Mouse (Mus musculus): ENCODE measurements around the gene Anxa9. TPM values are rescaled to one million over a fixed set of nuclear protein-coding genes. Genes with fewer than 3 reads are reported as not detected.

Anxa9 gene
- polyA plus RNA-seq, 1 experiment = 0.97 TPM

DNA sequence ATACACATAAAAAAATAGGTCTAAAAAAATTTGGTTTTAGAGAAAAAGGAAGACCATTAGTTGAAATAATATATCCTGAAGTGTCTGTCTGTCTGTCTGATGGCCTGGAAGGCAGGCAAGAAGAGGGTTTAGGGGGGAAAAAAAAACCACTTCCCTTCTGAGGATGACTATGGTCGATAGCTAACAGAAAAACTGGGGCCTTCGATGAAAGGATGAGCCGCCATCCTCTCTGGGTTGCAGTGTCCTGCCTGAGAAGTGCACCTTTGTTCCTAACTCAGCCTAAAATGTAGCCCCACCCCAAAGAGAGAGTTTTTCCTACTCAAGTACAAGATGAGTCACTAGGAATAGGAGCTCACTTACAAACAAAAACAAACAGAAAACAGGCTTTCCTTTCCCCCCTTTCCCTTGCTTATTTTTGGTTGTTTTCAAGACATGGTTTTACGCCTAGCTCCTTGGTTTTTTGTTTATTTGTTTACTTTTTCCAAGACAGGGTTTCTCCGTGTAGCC, 30.5 kb downstream of the Anxa9 start:
- TF ChIP-seq GATA1 (IDR thresholded peaks at IDR 0.05; ENCODE audit: low read length) = no peak

DNA sequence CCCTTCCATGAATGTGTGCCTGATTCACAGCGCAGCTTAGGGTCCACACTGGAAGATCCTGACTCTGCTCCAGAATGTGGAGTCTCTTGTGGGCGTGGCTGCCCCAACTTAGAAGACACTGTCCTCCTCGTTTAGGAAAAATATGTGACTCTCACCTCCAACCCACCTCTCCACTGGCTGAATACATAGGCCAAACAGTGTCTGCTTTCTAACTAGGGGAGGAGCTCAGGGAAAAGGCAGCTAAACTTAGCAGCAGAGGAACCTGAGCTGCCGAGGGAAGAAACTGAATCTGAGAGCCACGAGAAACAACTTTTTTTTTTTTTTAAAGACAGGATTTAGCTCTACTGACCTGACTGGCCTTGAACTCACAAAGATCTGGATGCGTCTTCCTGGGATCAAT, 31.8 kb downstream of the Anxa9 start:
- TF ChIP-seq GATA1 (IDR thresholded peaks at IDR 0.05; ENCODE audit: low read length) = no peak

DNA sequence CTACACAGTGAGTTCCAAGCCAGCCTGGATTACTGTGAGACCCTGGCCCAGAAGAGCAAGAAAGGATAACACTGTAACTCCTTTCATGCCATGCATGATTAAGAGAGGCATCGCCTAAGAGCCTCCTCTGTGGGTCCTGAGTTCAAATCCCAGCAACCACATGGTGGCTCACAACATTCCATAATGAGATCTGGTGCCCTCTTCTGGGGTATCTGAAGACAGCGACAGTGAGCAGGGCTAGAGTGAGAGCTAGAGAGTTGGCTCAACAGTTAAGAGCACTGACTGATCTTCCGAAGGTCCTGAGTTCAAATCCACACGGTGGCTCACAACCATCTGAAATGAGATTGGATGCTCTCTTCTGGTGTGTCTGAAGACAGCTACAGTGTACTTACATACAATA, 32.5 kb downstream of the Anxa9 start:
- TF ChIP-seq GATA1 (IDR thresholded peaks at IDR 0.05; ENCODE audit: low read length) = no peak

- no peak for TF ChIP-seq GATA1 (IDR thresholded peaks at IDR 0.05; ENCODE audit: low read length)
Observed at GRCm38 (mm10) chr3:95273471-95273870, 33.5 kb downstream of the Anxa9 start.

DNA sequence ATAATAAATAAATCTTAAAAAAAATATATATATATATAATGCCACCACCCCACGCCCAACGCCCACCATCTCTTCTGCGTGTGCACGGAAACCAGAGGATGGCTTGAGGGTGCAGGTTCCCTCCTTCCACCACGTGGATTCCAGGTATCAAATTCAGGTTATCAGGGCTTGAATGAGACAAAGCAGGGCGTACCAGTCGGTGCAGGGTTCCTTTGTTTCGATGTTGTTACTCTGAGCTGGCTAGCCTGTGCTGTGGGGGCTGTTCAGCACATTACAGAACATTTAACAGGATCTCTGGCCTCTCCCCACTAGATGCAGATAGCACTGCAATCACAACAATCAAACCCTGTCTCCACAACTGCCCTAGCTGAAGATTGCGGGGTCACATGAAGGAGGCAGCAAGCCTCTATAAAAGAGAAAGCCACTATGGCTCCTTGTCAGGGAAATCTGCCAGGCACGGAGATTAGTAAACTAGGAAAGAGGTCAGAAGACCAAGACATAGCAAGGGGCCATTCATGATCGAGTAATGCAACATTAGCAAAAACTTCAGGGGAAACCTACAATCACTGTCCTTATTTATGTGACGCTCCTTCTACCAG, 36.1 kb downstream of the Anxa9 start:
- no peak for TF ChIP-seq GATA1 (IDR thresholded peaks at IDR 0.05; ENCODE audit: low read length)

DNA sequence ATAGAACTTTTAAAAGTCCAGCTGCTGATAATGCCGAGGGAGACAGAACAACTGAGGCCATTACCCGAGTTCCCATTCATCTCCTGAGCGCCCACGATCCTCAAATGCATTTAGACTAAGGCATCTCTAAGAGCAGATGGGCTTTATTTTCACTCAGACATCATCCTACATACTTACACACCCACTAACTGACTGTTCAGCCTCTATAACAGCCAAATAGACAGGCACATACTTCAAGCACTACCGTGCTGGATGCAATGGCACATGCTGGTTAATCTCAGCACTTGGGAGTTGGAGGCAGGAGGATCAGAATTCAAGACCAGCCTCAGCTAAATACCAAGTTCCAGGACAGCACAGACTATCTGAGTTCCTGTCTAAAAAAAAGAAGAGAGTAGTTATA, 37.2 kb downstream of the Anxa9 start:
- no peak for TF ChIP-seq GATA1 (IDR thresholded peaks at IDR 0.05; ENCODE audit: low read length)

DNA sequence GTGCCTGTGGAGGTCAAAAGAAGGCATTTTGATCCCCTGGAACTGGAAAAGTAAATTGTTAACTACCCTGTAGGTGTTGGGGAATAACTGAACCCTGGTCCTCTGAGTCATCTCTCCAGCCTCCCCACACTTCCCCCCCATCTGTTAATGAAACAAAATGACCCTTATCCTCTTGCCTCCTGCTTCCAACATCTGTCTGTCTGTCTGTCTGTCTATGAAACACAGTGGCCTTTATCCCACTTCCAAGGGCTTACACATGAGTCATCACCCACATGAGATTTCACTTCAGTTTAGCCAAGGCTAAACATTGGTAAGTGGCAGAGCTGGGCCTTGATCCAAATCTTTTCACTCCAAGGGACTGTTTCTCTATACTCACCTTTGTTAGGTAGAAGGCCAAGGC, 39.1 kb downstream of the Anxa9 start:
- TF ChIP-seq GATA1 (IDR thresholded peaks at IDR 0.05; ENCODE audit: low read length) = no peak

DNA sequence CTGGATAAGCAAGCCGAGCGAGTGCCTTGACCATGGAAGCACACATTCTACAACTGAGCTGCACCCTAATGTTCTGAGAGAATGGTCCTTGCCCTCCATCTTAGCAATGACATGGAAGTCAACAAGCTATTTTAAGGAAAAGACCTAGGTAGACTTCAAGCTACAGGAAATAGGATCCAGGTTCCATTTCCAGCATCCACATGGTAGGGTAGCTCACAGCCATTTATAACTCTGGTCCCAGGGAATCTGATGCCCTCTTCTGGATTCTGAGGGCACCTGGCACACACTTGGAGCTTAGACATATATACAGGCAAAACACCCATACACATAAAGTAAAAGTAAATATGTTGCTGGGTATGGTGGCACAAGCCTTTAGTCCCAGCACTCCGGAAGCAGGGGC, 40.9 kb downstream of the Anxa9 start:
- no peak for TF ChIP-seq GATA1 (IDR thresholded peaks at IDR 0.05; ENCODE audit: low read length)

GRCm38 (mm10) chr3:95264724-95265123, 42.3 kb downstream of the Anxa9 start:
- no peak for TF ChIP-seq GATA1 (IDR thresholded peaks at IDR 0.05; ENCODE audit: low read length)

GRCm38 (mm10) chr3:95263089-95263739, 43.8 kb downstream of the Anxa9 start:
- TF ChIP-seq GATA1 (IDR thresholded peaks at IDR 0.05; ENCODE audit: low read length) = no peak

DNA sequence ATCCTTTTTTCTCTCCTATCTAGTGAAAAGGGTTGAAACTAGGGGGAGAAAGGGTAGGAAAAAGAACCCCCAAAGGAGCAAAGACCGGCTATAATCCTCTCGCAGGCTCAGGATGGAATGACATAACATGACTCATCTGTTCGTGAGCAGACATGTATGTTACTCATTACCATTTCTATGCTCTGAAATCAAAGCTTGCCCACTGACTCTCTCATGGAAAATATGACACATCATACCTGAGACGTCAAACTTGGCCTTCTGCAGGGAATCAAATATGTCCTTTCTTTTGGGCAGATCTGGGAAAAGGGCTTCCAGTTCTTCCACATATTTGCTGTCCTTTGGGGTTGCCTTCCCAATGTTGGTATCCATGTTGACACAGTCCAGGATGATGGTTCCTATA, 45.0 kb downstream of the Anxa9 start:
- TF ChIP-seq GATA1 (IDR thresholded peaks at IDR 0.05; ENCODE audit: low read length) = no peak

DNA sequence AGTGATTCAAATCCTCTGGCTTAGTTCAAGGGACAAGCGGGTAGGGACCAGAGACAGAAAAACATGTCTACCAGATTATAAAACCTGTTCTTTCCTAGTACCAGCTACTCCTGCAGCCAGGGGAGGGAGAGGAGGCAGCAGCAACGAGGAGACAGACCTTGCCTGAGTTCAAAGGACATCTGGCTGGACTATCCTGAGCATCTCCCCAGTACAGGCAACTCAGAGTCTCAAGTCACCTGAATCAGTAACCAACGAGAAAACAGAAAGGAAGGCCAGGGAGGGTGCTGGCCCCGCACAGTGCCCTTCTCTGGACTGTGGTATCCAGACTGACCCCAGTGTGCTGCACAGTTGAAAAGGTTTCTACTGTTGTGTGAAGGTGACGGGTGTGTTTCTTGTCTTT, 50.0 kb downstream of the Anxa9 start:
- no peak for TF ChIP-seq GATA1 (IDR thresholded peaks at IDR 0.05; ENCODE audit: low read length)

DNA sequence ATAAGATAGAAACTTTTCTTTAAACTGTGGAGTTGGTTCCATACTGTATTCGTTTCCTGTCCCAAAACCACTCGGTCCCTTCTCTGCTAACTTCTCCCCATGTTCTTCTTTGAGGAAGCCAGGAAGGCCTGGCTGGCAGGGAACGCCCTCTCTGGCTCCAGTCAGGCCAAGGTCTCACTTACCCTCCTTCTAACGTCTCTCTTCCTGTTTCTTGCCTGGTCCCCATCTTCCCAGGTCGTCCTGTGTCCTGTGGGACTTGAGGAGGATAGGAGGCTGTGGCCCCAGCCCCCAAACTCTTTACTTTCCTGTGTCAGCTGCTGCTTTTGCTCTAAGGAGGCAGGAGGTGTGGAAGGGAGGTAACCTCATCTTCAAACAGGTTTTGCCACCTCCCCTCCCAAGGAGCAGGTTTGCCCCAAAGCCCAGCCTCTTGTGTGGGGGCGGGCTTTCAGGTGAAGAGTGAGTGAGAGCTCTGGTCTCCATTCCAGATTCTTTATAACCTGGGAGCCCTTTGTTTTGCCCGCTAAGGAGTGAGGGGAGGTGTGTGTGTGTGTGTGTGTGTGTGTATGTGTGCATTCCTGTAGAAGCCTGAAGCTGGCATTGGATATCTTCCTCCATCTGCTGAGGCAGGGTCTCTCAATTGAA, 56.1 kb downstream of the Anxa9 start, which contains the start of gene Bnipl:
TSS of gene Bnipl (minus strand) at position 411 of the 642 bp plus-strand sequence.
- no peak for TF ChIP-seq GATA1 (IDR thresholded peaks at IDR 0.05; ENCODE audit: low read length)

GRCm38 (mm10) chr3:95250361-95250760, 56.6 kb downstream of the Anxa9 start:
- TF ChIP-seq GATA1 (IDR thresholded peaks at IDR 0.05; ENCODE audit: low read length) = no peak

DNA sequence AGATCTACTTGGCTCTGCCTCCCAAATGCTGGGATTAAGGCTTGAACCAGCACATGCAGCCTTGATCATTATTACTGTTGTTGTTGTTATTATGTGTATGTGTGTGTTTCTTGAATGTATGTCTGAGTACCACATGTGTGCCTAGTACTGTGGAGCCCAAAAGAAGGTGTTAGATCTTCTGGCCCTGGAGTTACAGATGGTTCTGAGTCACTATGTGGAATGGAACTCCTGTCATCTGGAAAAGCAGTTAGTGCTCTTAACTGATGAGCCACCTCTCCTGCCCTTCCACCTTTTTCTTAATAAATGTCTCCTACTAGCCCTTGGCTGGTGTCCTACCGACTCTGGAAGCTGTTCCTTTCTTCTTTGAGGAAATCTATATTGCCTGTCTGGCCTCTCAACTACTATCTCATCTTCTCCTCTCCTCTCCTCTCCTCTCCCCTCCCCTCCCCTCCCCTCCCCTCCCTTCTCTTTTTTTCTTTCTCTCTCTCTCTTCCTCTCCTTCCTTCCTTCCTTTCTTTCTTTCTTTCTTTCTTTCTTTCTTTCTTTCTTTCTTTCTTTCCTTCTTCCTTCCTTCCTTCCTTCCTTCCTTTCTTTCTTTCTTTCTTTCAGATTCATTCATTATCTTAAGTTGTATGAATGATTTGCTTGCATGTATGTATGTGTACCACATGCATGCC, 59.2 kb downstream of the Anxa9 start:
- TF ChIP-seq GATA1 (IDR thresholded peaks at IDR 0.05; ENCODE audit: low read length) = no peak
